Mouse (Mus musculus): ENCODE results near the gene Slc8a1.

DNA sequence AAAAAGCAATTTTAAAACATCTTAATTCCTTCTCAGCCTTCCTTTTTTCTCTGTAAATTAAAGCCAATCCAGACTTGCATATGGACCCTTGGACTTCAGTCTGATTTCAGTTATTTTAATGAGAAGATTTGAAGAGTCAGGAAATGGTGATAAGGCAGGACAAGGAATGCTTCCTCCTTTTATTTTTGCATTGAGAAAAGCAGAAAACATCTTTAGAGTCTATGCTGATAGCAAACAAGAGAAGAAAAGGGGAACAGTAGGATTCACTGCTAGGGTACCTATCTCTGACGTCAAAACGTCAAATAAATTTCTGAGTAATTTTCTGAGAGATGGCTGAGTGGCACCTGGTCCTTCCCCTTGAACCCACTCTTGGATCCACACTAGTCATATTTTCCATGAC lies 139.1 kb downstream of the Slc8a1 start:
- TF ChIP-seq CTCF (IDR thresholded peaks at IDR 0.05), result no peak
- no peak for TF ChIP-seq EP300 (IDR thresholded peaks at IDR 0.05)

All from lung, postnatal 0 days (tissue).